ENCODE assay signal across 21 mouse cellular contexts in the genomic region with DNA sequence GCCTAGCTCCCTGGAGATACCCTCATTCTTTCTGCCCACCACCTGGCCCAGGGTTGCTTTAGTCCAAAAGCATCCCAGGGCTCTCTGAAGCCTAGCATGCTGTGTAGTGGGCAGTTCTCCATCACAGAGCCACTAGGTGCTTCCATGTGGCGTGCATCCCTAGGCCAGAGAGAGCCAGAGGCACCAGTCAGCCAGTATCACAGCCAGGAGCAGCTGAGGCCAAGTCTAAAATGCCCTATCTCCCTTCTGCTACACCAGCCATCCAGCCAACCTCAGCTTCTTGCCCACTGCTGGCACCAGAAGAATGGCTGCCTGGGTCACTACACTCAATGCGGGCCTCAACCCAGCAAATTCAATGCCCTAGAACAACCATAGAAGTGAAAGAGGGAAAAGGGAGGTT. TPM values are rescaled to one million over a fixed set of nuclear protein-coding genes. Genes with fewer than 3 reads are reported as not detected.
DNase-seq lines count a peak whose midpoint lies in the region; ATAC-seq and TF ChIP-seq lines count a peak whose summit lies in the region.
"Had no signal": no experiment of that assay in that cellular context is flagged by ENCODE, and none has a peak within 500 bp of the region (broad histone marks: within the 10 kb centered on the region; RNA-seq: fewer than 3 reads in every experiment).

No protein-coding gene starts in this region.

- no peaks in the 10 kb centered on the region for H3K36me3 ChIP-seq in hindbrain, postnatal 0 days (ENCODE audit: insufficient read depth, low read length)
- no peaks in the 10 kb centered on the region for H3K36me3 ChIP-seq in hindbrain, embryonic 14.5 days (replicated peaks; ENCODE audit: control insufficient read depth, insufficient read depth)
- H3K36me3 ChIP-seq: embryonic facial prominence, embryonic 13.5 days; forebrain, embryonic 12.5 days; G1E; heart, embryonic 12.5 days; hindbrain, embryonic 12.5 days had no signal

- peak; percentile 8 for DNase-seq in cerebellum, adult 9-11 months
- no peak for DNase-seq in cerebellum, adult 9-10 months
- peak; percentile 7 to 15 for DNase-seq in cerebellum, postnatal 36 days
- no peak for DNase-seq in cerebellum, adult 11-12 months
- DNase-seq in hindbrain, postnatal 0 days (ENCODE audit: low spot score), result peak; percentile 27
- DNase-seq in hindbrain, embryonic 14.5 days (ENCODE audit: low spot score), result no peak
- peak; percentile 24 to 32 for DNase-seq in right cerebral cortex, postnatal 10 days (ENCODE audit: low spot score in 2 of 2)
- DNase-seq in right cerebral cortex, adult 2 months (ENCODE audit: low spot score in 2 of 2), result no peak
- DNase-seq: adrenal gland, adult 8-10 months; adrenal gland, postnatal 36 days; B cell, adult 2 months; gastrocnemius, postnatal 14 days; heart, postnatal 36 days; kidney, adult 11 months had no signal

- TF ChIP-seq CTCF in hindbrain, postnatal 0 days (IDR thresholded peaks at IDR 0.05; ENCODE audit: low read depth), result no peak

- 0 out of 2 replicates have a peak, but pooled peaks have one; percentile 38 for ATAC-seq in hindbrain, postnatal 0 days
- ATAC-seq in hindbrain, embryonic 14.5 days (ENCODE audit: low FRiP score), result no peak
- ATAC-seq: CD4-positive, CD25-positive, alpha-beta regulatory T cell, adult 4 months; forebrain, embryonic 16.5 days had no signal

- no peaks in the 10 kb centered on the region for H3K9me3 ChIP-seq in hindbrain, postnatal 0 days (ENCODE audit: low read length)
- no peaks in the 10 kb centered on the region for H3K9me3 ChIP-seq in hindbrain, embryonic 14.5 days (ENCODE audit: control insufficient read depth, low read length)
- H3K9me3 ChIP-seq: embryonic facial prominence, embryonic 13.5 days; forebrain, embryonic 12.5 days; G1E; heart, embryonic 12.5 days; hindbrain, embryonic 12.5 days had no signal

- no peak overlapping the region for H3K9ac ChIP-seq in hindbrain, postnatal 0 days (replicated peaks; ENCODE audit: low read length)
- no peak overlapping the region for H3K9ac ChIP-seq in hindbrain, embryonic 14.5 days
- H3K9ac ChIP-seq: embryonic facial prominence, embryonic 13.5 days; forebrain, embryonic 12.5 days; heart, embryonic 12.5 days; hindbrain, embryonic 12.5 days had no signal

- H3K4me2 ChIP-seq in hindbrain, postnatal 0 days (ENCODE audit: low read depth, low read length), result no peak overlapping the region
- H3K4me2 ChIP-seq in hindbrain, embryonic 14.5 days (replicated peaks), result no peak overlapping the region
- H3K4me2 ChIP-seq: embryonic facial prominence, embryonic 13.5 days; forebrain, embryonic 12.5 days; heart, embryonic 12.5 days; hindbrain, embryonic 12.5 days had no signal

- WGBS in hindbrain, postnatal 0 days, result 56% methylated on average over 2 of the region's 2 CpGs
- WGBS in hindbrain, embryonic 14.5 days, result 84% methylated on average over 2 of the region's 2 CpGs

- no peaks in the 10 kb centered on the region for H3K4me1 ChIP-seq in hindbrain, postnatal 0 days (ENCODE audit: insufficient read depth, low read length)
- no peaks in the 10 kb centered on the region for H3K4me1 ChIP-seq in hindbrain, embryonic 14.5 days (replicated peaks; ENCODE audit: control insufficient read depth, insufficient read depth, low read length)
- H3K4me1 ChIP-seq: embryonic facial prominence, embryonic 13.5 days; forebrain, embryonic 12.5 days; heart, embryonic 12.5 days; hindbrain, embryonic 12.5 days had no signal

- no peaks in the 10 kb centered on the region for H3K27me3 ChIP-seq in hindbrain, postnatal 0 days (ENCODE audit: insufficient read depth, low read length)
- H3K27me3 ChIP-seq in hindbrain, embryonic 14.5 days (ENCODE audit: control insufficient read depth, insufficient read depth, low read length), result no peaks in the 10 kb centered on the region
- H3K27me3 ChIP-seq: embryonic facial prominence, embryonic 13.5 days; forebrain, embryonic 12.5 days; heart, embryonic 12.5 days; hindbrain, embryonic 12.5 days had no signal

- H3K27ac ChIP-seq in hindbrain, postnatal 0 days, result no peak overlapping the region
- no peak overlapping the region for H3K27ac ChIP-seq in hindbrain, embryonic 14.5 days
- H3K27ac ChIP-seq: embryonic facial prominence, embryonic 13.5 days; forebrain, embryonic 12.5 days; hindbrain, embryonic 12.5 days had no signal

- no peak overlapping the region for H3K4me3 ChIP-seq in hindbrain, postnatal 0 days (ENCODE audit: low read length)
- H3K4me3 ChIP-seq in hindbrain, embryonic 14.5 days (replicated peaks; ENCODE audit: low read length), result no peak overlapping the region
- H3K4me3 ChIP-seq: embryonic facial prominence, embryonic 13.5 days; forebrain, embryonic 12.5 days; heart, embryonic 12.5 days; hindbrain, embryonic 12.5 days had no signal

RNA-seq across cellular contexts. Expression of a gene that starts 56.9 kb away (rescaled TPM):
- 88.4 and 90.8 TPM in 2 replicates for total RNA-seq in hindbrain, postnatal 0 days (2014; rRNA removed)
- 23.5 and 24.5 TPM in 2 replicates for polyA plus RNA-seq in hindbrain, postnatal 0 days (2015; fragmentation: Nextera tagmentation; extraction: Ambion mirVana)
- 24.3 and 25.9 TPM in 2 replicates for polyA plus RNA-seq in hindbrain, embryonic 14.5 days (2014; fragmentation: Nextera tagmentation; extraction: Ambion mirVana)
- polyA plus RNA-seq: G1E had no signal

Comparison
In these comparisons a context has a peak if more than half of its experiments do, and no peak if none do; other contexts are left out.
1. DNase-seq: peak in cerebellum, adult 9-11 months (single experiment), cerebellum, postnatal 36 days (2 of 2), hindbrain, postnatal 0 days (single experiment) and right cerebral cortex, postnatal 10 days (2 of 2); none in cerebellum, adult 9-10 months (single experiment), cerebellum, adult 11-12 months (single experiment), hindbrain, embryonic 14.5 days (single experiment) and right cerebral cortex, adult 2 months (0 of 2).